Mouse (Mus musculus): ENCODE results near the gene Kif1b. TPM values are rescaled to one million over a fixed set of nuclear protein-coding genes. Genes with fewer than 3 reads are reported as not detected.

Kif1b gene
- total and polyA plus RNA-seq, 3 experiments = 41.6 to 186 (median 154) TPM

GRCm38 (mm10) chr4:149138515-149138914 is 169.0 kb downstream of the Kif1b start:
- Histone ChIP-seq H3K9ac (ENCODE audit: low read depth, low read length) (no peak overlapping the region), H3K27me3 (ENCODE audit: control insufficient read depth, insufficient read depth, low read length) (no peaks in the 10 kb centered on the region), H3K36me3 (ENCODE audit: control insufficient read depth, insufficient read depth, low read length) (no peaks in the 10 kb centered on the region), H3K79me2 (replicated peaks; ENCODE audit: control insufficient read depth, insufficient read depth, low read length) (no peaks in the 10 kb centered on the region), H3K4me3 (no peak overlapping the region), H3K4me1 (ENCODE audit: control insufficient read depth, insufficient read depth, low read length) (0 out of 2 replicates have a peak, but pooled peaks cover 1% of the 10 kb centered on the region), H3K27ac (no peak overlapping the region)
- DNase-seq = no peak
- TF ChIP-seq EP300 (IDR thresholded peaks at IDR 0.05; ENCODE audit: insufficient read depth, low read depth, low read length) (no peak), POLR2A (IDR thresholded peaks at IDR 0.05; ENCODE audit: insufficient read depth, low read depth, low read length) (no peak), CTCF (IDR thresholded peaks at IDR 0.05) (no peak)
- intact Hi-C loops (cut with DNase I) = no loop called here
- WGBS = 79% methylated on average over 8 of the region's 8 CpGs

- 1% methylated on average over 68 of the region's 68 CpGs for WGBS
- H3K9ac ChIP-seq (ENCODE audit: low read depth, low read length) = peak within 1 kb of the TSS; percentile 65
- H3K36me3 ChIP-seq (ENCODE audit: control insufficient read depth, insufficient read depth, low read length) = no peaks in the 10 kb centered on the region
- no peaks in the 10 kb centered on the region for H3K79me2 ChIP-seq (replicated peaks; ENCODE audit: control insufficient read depth, insufficient read depth, low read length)
- peak; percentile 91 to 94 for DNase-seq
- TF ChIP-seq CTCF (IDR thresholded peaks at IDR 0.05) (no peak), EP300 (IDR thresholded peaks at IDR 0.05; ENCODE audit: insufficient read depth, low read depth, low read length) (0 out of 2 replicates have a peak, but pooled peaks have one; percentile 8), POLR2A (IDR thresholded peaks at IDR 0.05; ENCODE audit: insufficient read depth, low read depth, low read length) (no peak)
- intact Hi-C loops (cut with DNase I) = loop anchor here (2.0 kb wide), 1 partner anchor 394 kb away; no protein-coding TSS in a partner anchor
- H3K4me3 ChIP-seq = peak within 1 kb of the TSS; percentile 93
- no peaks in the 10 kb centered on the region for H3K27me3 ChIP-seq (ENCODE audit: control insufficient read depth, insufficient read depth, low read length)
- H3K4me1 ChIP-seq (ENCODE audit: control insufficient read depth, insufficient read depth, low read length) = 0 out of 2 replicates have a peak, but pooled peaks cover 1% of the 10 kb centered on the region
- H3K27ac ChIP-seq = peak within 1 kb of the TSS; percentile 82
These were observed 170.3 kb downstream of the Kif1b start, which contains the start of gene Cenps for GRCm38 (mm10) chr4:149136982-149137770. Gene Cenps, minus strand, starts transcription at chr4:149137629.

GRCm38 (mm10) chr4:149136116-149136850 is 171.2 kb downstream of the Kif1b start:
- WGBS = 58% methylated on average over 18 of the region's 18 CpGs
- no peak for DNase-seq
- intact Hi-C loops (cut with DNase I) = loop anchor here (2.0 kb wide), 1 partner anchor 393 kb away; no protein-coding TSS in a partner anchor

GRCm38 (mm10) chr4:149133395-149133794 is 174.1 kb downstream of the Kif1b start:
- Histone ChIP-seq H3K27me3 (ENCODE audit: control insufficient read depth, insufficient read depth, low read length) (no peaks in the 10 kb centered on the region), H3K4me3 (no peak overlapping the region), H3K4me1 (ENCODE audit: control insufficient read depth, insufficient read depth, low read length) (0 out of 2 replicates have a peak, but pooled peaks cover 1% of the 10 kb centered on the region), H3K79me2 (replicated peaks; ENCODE audit: control insufficient read depth, insufficient read depth, low read length) (no peaks in the 10 kb centered on the region), H3K36me3 (ENCODE audit: control insufficient read depth, insufficient read depth, low read length) (no peaks in the 10 kb centered on the region), H3K9ac (ENCODE audit: low read depth, low read length) (no peak overlapping the region), H3K27ac (no peak overlapping the region)
- TF ChIP-seq EP300 (IDR thresholded peaks at IDR 0.05; ENCODE audit: insufficient read depth, low read depth, low read length) = no peak
- no peak for TF ChIP-seq CTCF (IDR thresholded peaks at IDR 0.05)
- no peak for TF ChIP-seq POLR2A (IDR thresholded peaks at IDR 0.05; ENCODE audit: insufficient read depth, low read depth, low read length)
- intact Hi-C loops (cut with DNase I) = no loop called here
- WGBS = 94% methylated on average over 5 of the region's 5 CpGs
- DNase-seq = no peak

More at GRCm38 (mm10) chr4:149136116-149136850, 171.2 kb downstream of the Kif1b start:
- Histone ChIP-seq H3K4me3 (peak overlapping the region; percentile 93), H3K4me1 (ENCODE audit: control insufficient read depth, insufficient read depth, low read length) (0 out of 2 replicates have a peak, but pooled peaks cover 1% of the 10 kb centered on the region), H3K27me3 (ENCODE audit: control insufficient read depth, insufficient read depth, low read length) (no peaks in the 10 kb centered on the region), H3K27ac (no peak overlapping the region), H3K79me2 (replicated peaks; ENCODE audit: control insufficient read depth, insufficient read depth, low read length) (no peaks in the 10 kb centered on the region), H3K9ac (ENCODE audit: low read depth, low read length) (no peak overlapping the region), H3K36me3 (ENCODE audit: control insufficient read depth, insufficient read depth, low read length) (no peaks in the 10 kb centered on the region)
- no peak for TF ChIP-seq EP300 (IDR thresholded peaks at IDR 0.05; ENCODE audit: insufficient read depth, low read depth, low read length)
- no peak for TF ChIP-seq CTCF (IDR thresholded peaks at IDR 0.05)
- no peak for TF ChIP-seq POLR2A (IDR thresholded peaks at IDR 0.05; ENCODE audit: insufficient read depth, low read depth, low read length)

GRCm38 (mm10) chr4:149131789-149132565 is 175.5 kb downstream of the Kif1b start:
- H3K36me3 ChIP-seq (ENCODE audit: control insufficient read depth, insufficient read depth, low read length) = no peaks in the 10 kb centered on the region
- no peak overlapping the region for H3K4me3 ChIP-seq
- H3K79me2 ChIP-seq (replicated peaks; ENCODE audit: control insufficient read depth, insufficient read depth, low read length) = no peaks in the 10 kb centered on the region
- no peak overlapping the region for H3K9ac ChIP-seq (ENCODE audit: low read depth, low read length)
- 88% methylated on average over 21 of the region's 21 CpGs for WGBS
- no peaks in the 10 kb centered on the region for H3K27me3 ChIP-seq (ENCODE audit: control insufficient read depth, insufficient read depth, low read length)
- H3K4me1 ChIP-seq (ENCODE audit: control insufficient read depth, insufficient read depth, low read length) = no peaks in the 10 kb centered on the region
- TF ChIP-seq CTCF (IDR thresholded peaks at IDR 0.05) (no peak), POLR2A (IDR thresholded peaks at IDR 0.05; ENCODE audit: insufficient read depth, low read depth, low read length) (no peak), EP300 (IDR thresholded peaks at IDR 0.05; ENCODE audit: insufficient read depth, low read depth, low read length) (no peak)
- DNase-seq = no peak
- H3K27ac ChIP-seq = no peak overlapping the region
- intact Hi-C loops (cut with DNase I) = no loop called here
